Mouse (Mus musculus): ENCODE data around the gene Pip4k2b. TPM values are rescaled to one million over a fixed set of nuclear protein-coding genes. Genes with fewer than 3 reads are reported as not detected.
A peak's percentile ranks its signal among the peaks of the same experiment; 100 is the strongest.
"Not testable (repeated sequence)": the region's sequence is repeated elsewhere in the genome, so short reads cannot be mapped to it uniquely, and the experiment has no call there.

Gene Pip4k2b
- polyA plus RNA-seq, 1 experiment from 2014 or later, result 4.3 TPM

- peak overlapping the region; percentile 79 for H3K4me2 ChIP-seq
- peak overlapping the region; percentile 89 for H3K9ac ChIP-seq
- H3K27me3 ChIP-seq, result no peaks in the 10 kb centered on the region
- peaks cover 37% of the 10 kb centered on the region for H3K4me1 ChIP-seq (replicated peaks)
- ATAC-seq (ENCODE audit: low FRiP score), result peak; percentile 96
- WGBS, result under 1% methylated on average over 31 of the region's 57 CpGs
- peak overlapping the region; percentile 78 for H3K4me3 ChIP-seq
- H3K27ac ChIP-seq, result peak overlapping the region; percentile 99
- H3K9me3 ChIP-seq, result no peaks in the 10 kb centered on the region
- H3K36me3 ChIP-seq, result peaks cover 38% of the 10 kb centered on the region
Measured at GRCm38 (mm10) chr11:97744718-97745330, 320 bp upstream of the Pip4k2b start.

GRCm38 (mm10) chr11:97743423-97743822 is 1.1 kb downstream of the Pip4k2b start:
- Histone ChIP-seq H3K36me3 (peaks cover 29% of the 10 kb centered on the region), H3K9me3 (no peaks in the 10 kb centered on the region), H3K9ac (peak overlapping the region; percentile 89), H3K4me3 (peak overlapping the region; percentile 78), H3K4me1 (replicated peaks) (peaks cover 38% of the 10 kb centered on the region), H3K27me3 (no peaks in the 10 kb centered on the region), H3K4me2 (peak overlapping the region; percentile 79), H3K27ac (peak overlapping the region; percentile 99)
- WGBS, result 31% methylated on average over 9 of the region's 9 CpGs
- no peak for ATAC-seq (ENCODE audit: low FRiP score)

- Histone ChIP-seq H3K27me3 (no peaks in the 10 kb centered on the region), H3K4me2 (peak overlapping the region; percentile 79), H3K9me3 (no peaks in the 10 kb centered on the region), H3K27ac (no peak overlapping the region), H3K4me1 (replicated peaks) (peaks cover 38% of the 10 kb centered on the region), H3K4me3 (peak overlapping the region; percentile 78), H3K9ac (peak overlapping the region; percentile 89), H3K36me3 (peaks cover 21% of the 10 kb centered on the region)
- 81% methylated on average over 9 of the region's 9 CpGs for WGBS
- ATAC-seq (ENCODE audit: low FRiP score), result no peak
Measured at GRCm38 (mm10) chr11:97742591-97742990, 1.9 kb downstream of the Pip4k2b start.

- Histone ChIP-seq H3K4me3 (peak overlapping the region; percentile 78; the same call in 1 of the 2 replicates), H3K27ac (no peak overlapping the region), H3K36me3 (peaks cover 16% of the 10 kb centered on the region), H3K4me1 (replicated peaks) (peaks cover 38% of the 10 kb centered on the region), H3K27me3 (no peaks in the 10 kb centered on the region), H3K4me2 (peak overlapping the region; percentile 79), H3K9ac (0 out of 2 replicates have a peak overlapping the region, but pooled peaks have one; percentile 89), H3K9me3 (no peaks in the 10 kb centered on the region)
- ATAC-seq (ENCODE audit: low FRiP score), result no peak
- WGBS, result 91% methylated on average over 5 of the region's 5 CpGs
Measured at GRCm38 (mm10) chr11:97742157-97742556, 2.3 kb downstream of the Pip4k2b start.

DNA sequence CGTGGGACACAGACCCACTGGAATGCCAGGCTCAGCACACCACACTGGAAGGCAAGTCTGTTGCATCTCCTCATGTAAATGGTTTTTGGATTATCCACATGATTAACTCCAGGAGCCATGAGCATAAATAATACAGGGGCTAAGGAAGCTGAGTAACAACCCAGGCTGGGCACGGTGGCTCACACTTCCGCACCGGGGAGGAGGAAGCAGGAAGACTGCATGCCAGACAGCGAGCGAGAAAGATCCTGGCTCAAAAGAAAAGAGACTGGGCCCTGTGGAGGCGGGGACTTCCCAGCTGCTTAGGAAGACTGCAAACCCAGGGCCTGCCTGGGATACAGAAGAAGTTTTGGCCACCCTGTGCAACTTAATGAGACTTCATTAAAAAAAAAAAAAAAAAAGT is 4.3 kb downstream of the Pip4k2b start:
- no peak overlapping the region for H3K9ac ChIP-seq
- WGBS, result 56% methylated on average over 7 of the region's 7 CpGs

DNA sequence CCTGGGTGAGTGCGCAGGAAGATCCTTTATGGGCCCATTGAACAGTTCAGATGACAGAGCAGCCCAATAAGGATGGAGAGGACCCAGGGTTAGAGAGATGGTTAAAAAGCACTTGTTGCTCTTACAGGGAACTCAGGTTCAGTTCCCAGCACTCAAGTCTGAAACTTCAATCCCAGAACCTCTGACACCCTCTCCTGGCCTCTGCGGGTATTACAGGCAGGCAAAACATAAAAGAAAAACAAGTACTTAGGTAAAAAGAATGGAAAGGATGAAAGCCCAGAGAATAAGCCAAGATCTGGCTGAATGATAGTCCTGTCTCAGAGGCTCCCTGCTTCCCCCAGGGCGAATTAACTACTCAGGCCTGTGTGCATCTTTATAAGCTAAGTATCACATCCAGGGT is 5.3 kb downstream of the Pip4k2b start:
- H3K27ac ChIP-seq, result no peak overlapping the region
- ATAC-seq (ENCODE audit: low FRiP score), result no peak
- no peaks in the 10 kb centered on the region for H3K27me3 ChIP-seq
- 89% methylated on average over 3 of the region's 3 CpGs for WGBS
- H3K36me3 ChIP-seq, result 0 out of 2 replicates have a peak, but pooled peaks cover 3% of the 10 kb centered on the region
- no peak overlapping the region for H3K4me2 ChIP-seq
- H3K4me1 ChIP-seq (replicated peaks), result peaks cover 37% of the 10 kb centered on the region
- no peak overlapping the region for H3K9ac ChIP-seq
- H3K4me3 ChIP-seq, result no peak overlapping the region
- H3K9me3 ChIP-seq, result no peaks in the 10 kb centered on the region

More for the DNA sequence above, 4.3 kb downstream of the Pip4k2b start:
- Histone ChIP-seq H3K27ac (no peak overlapping the region), H3K9me3 (no peaks in the 10 kb centered on the region), H3K4me3 (no peak overlapping the region), H3K4me2 (no peak overlapping the region), H3K36me3 (0 out of 2 replicates have a peak, but pooled peaks cover 3% of the 10 kb centered on the region), H3K4me1 (replicated peaks) (peaks cover 36% of the 10 kb centered on the region), H3K27me3 (no peaks in the 10 kb centered on the region)
- no peak for ATAC-seq (ENCODE audit: low FRiP score)

- Histone ChIP-seq H3K9me3 (no peaks in the 10 kb centered on the region), H3K4me1 (replicated peaks) (peaks cover 40% of the 10 kb centered on the region), H3K27me3 (no peaks in the 10 kb centered on the region), H3K36me3 (0 out of 2 replicates have a peak, but pooled peaks cover 3% of the 10 kb centered on the region), H3K4me2 (no peak overlapping the region), H3K4me3 (no peak overlapping the region), H3K9ac (no peak overlapping the region), H3K27ac (no peak overlapping the region)
- no peak for ATAC-seq (ENCODE audit: low FRiP score)
- WGBS, result 67% methylated on average over 6 of the region's 6 CpGs
Measured at GRCm38 (mm10) chr11:97738703-97739102, 5.8 kb downstream of the Pip4k2b start.

GRCm38 (mm10) chr11:97737600-97737999 is 6.9 kb downstream of the Pip4k2b start:
- ATAC-seq (ENCODE audit: low FRiP score), result no peak
- H3K9ac ChIP-seq, result no peak overlapping the region
- H3K36me3 ChIP-seq, result peaks cover 5% of the 10 kb centered on the region
- H3K9me3 ChIP-seq, result no peaks in the 10 kb centered on the region
- no peak overlapping the region for H3K27ac ChIP-seq
- H3K4me3 ChIP-seq, result no peak overlapping the region
- no peaks in the 10 kb centered on the region for H3K27me3 ChIP-seq
- peaks cover 33% of the 10 kb centered on the region for H3K4me1 ChIP-seq (replicated peaks)
- WGBS, result 77% methylated on average over 4 of the region's 4 CpGs
- H3K4me2 ChIP-seq, result no peak overlapping the region

- no peaks in the 10 kb centered on the region for H3K9me3 ChIP-seq
- no peak overlapping the region for H3K4me2 ChIP-seq
- no peak overlapping the region for H3K4me3 ChIP-seq
- peaks cover 15% of the 10 kb centered on the region for H3K36me3 ChIP-seq
- H3K9ac ChIP-seq, result no peak overlapping the region
- no peak overlapping the region for H3K27ac ChIP-seq
- no peak for ATAC-seq (ENCODE audit: low FRiP score)
- peaks cover 24% of the 10 kb centered on the region for H3K4me1 ChIP-seq (replicated peaks)
- WGBS, result 90% methylated on average over 5 of the region's 5 CpGs
- H3K27me3 ChIP-seq, result no peaks in the 10 kb centered on the region
Measured at GRCm38 (mm10) chr11:97736645-97737044, 7.9 kb downstream of the Pip4k2b start.

GRCm38 (mm10) chr11:97734810-97735209 is 9.7 kb downstream of the Pip4k2b start:
- H3K9me3 ChIP-seq; H3K4me3 ChIP-seq; H3K27ac ChIP-seq; ATAC-seq (ENCODE audit: low FRiP score); H3K4me2 ChIP-seq; H3K9ac ChIP-seq; H3K27me3 ChIP-seq; H3K4me1 ChIP-seq (replicated peaks): not testable (repeated sequence)
- peaks cover 30% of the 10 kb centered on the region for H3K36me3 ChIP-seq
- 93% methylated on average over 5 of the region's 5 CpGs for WGBS

DNA sequence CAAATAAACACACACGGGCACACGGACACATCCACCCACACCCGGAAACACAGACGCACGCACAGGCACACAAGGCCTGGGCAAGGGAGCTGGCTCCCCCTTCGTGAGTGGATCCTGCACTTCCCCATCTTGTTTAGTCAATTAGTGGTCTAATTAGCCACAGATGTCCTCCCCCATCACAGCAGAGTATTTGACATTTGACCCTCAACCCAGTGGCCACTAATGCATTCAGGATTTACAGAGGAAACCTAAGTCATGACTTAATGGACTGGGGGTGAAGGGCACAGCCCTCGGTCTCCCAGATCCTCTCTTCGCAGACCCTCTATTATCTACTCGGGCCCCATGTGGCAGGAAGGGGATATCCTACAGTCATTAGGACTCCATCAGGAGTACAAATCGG is 10.8 kb downstream of the Pip4k2b start:
- H3K4me2 ChIP-seq, result no peak overlapping the region
- ATAC-seq (ENCODE audit: low FRiP score), result no peak
- no peak overlapping the region for H3K4me3 ChIP-seq
- peaks cover 9% of the 10 kb centered on the region; the same call in 1 of the 2 replicates for H3K4me1 ChIP-seq (replicated peaks)
- H3K9me3 ChIP-seq, result no peaks in the 10 kb centered on the region
- no peak overlapping the region for H3K27ac ChIP-seq
- peaks cover 38% of the 10 kb centered on the region for H3K36me3 ChIP-seq
- H3K27me3 ChIP-seq, result no peaks in the 10 kb centered on the region
- WGBS, result 55% methylated on average over 10 of the region's 10 CpGs
- H3K9ac ChIP-seq, result no peak overlapping the region

DNA sequence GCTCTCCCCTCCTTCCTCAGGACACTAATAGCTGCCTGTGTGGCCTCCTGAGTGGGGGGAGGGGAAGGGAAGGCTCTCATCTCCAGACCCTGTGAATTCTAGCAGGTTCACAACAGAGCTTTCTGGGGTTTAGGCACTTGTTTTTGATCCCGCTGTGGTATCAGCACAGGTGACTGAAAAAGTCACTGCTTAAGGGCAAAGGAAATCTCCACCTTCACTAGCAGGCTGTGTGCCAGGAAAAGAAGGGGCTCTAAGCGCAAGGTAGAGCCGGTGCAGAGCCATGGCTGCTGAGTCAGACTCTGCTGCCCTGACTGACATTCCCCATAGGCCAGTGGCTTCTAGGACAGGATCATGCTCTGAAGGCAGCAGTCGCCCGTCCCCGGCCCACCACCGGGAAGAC is 15.8 kb downstream of the Pip4k2b start:
- H3K4me2 ChIP-seq, result no peak overlapping the region
- H3K27me3 ChIP-seq, result no peaks in the 10 kb centered on the region
- 85% methylated on average over 7 of the region's 7 CpGs for WGBS
- H3K4me3 ChIP-seq, result no peak overlapping the region
- no peak overlapping the region for H3K9ac ChIP-seq
- peaks cover 4% of the 10 kb centered on the region; the same call in 1 of the 2 replicates for H3K4me1 ChIP-seq (replicated peaks)
- no peaks in the 10 kb centered on the region for H3K9me3 ChIP-seq
- H3K36me3 ChIP-seq, result peaks cover 88% of the 10 kb centered on the region
- no peak overlapping the region for H3K27ac ChIP-seq
- ATAC-seq (ENCODE audit: low FRiP score), result no peak

- no peak for ATAC-seq (ENCODE audit: low FRiP score)
- no peaks in the 10 kb centered on the region for H3K4me1 ChIP-seq (replicated peaks)
- H3K4me2 ChIP-seq, result no peak overlapping the region
- peaks cover 92% of the 10 kb centered on the region for H3K36me3 ChIP-seq
- 89% methylated on average over 7 of the region's 7 CpGs for WGBS
- no peak overlapping the region for H3K27ac ChIP-seq
- no peak overlapping the region for H3K4me3 ChIP-seq
- no peaks in the 10 kb centered on the region for H3K27me3 ChIP-seq
- no peaks in the 10 kb centered on the region for H3K9me3 ChIP-seq
- H3K9ac ChIP-seq, result no peak overlapping the region
Measured at GRCm38 (mm10) chr11:97728311-97728710, 16.2 kb downstream of the Pip4k2b start.
